Mouse (Mus musculus): ENCODE data around the gene Slc35g3. TPM values are rescaled to one million over a fixed set of nuclear protein-coding genes. Genes with fewer than 3 reads are reported as not detected.

Slc35g3 gene
- total RNA-seq, 2 experiments from 2014 or later: 0.25 TPM; not detected in 1

- DNase-seq (ENCODE audit: low spot score in 2 of 2): no peak
Measured at GRCm38 (mm10) chr11:69787306-69787705, 25.5 kb upstream of the Slc35g3 start.

- no peak for DNase-seq (ENCODE audit: low spot score in 2 of 2)
Measured at GRCm38 (mm10) chr11:69784793-69785272, 23.1 kb upstream of the Slc35g3 start.

- no peak for DNase-seq (ENCODE audit: low spot score in 2 of 2)
Measured at GRCm38 (mm10) chr11:69781828-69782227, 20.1 kb upstream of the Slc35g3 start.

GRCm38 (mm10) chr11:69778985-69779384 is 17.2 kb upstream of the Slc35g3 start:
- no peak for DNase-seq (ENCODE audit: low spot score in 2 of 2)

GRCm38 (mm10) chr11:69778258-69778982 is 16.7 kb upstream of the Slc35g3 start:
- no peak for DNase-seq (ENCODE audit: low spot score in 2 of 2)

GRCm38 (mm10) chr11:69777504-69778257 is 15.9 kb upstream of the Slc35g3 start:
- no peak for DNase-seq (ENCODE audit: low spot score in 2 of 2)

GRCm38 (mm10) chr11:69776488-69776887 is 14.7 kb upstream of the Slc35g3 start:
- DNase-seq (ENCODE audit: low spot score in 2 of 2): no peak

GRCm38 (mm10) chr11:69775716-69776115 is 13.9 kb upstream of the Slc35g3 start:
- no peak for DNase-seq (ENCODE audit: low spot score in 2 of 2)

- DNase-seq (ENCODE audit: low spot score in 2 of 2): no peak
Measured at GRCm38 (mm10) chr11:69774961-69775360, 13.2 kb upstream of the Slc35g3 start.

GRCm38 (mm10) chr11:69767625-69767909 is 5.8 kb upstream of the Slc35g3 start:
- no peak for DNase-seq (ENCODE audit: low spot score in 2 of 2)

GRCm38 (mm10) chr11:69766872-69767624 is 5.3 kb upstream of the Slc35g3 start:
- DNase-seq (ENCODE audit: low spot score in 2 of 2): no peak

- peak; percentile 62 to 71 for DNase-seq (ENCODE audit: low spot score in 2 of 2)
Measured at GRCm38 (mm10) chr11:69766126-69766609, 4.4 kb upstream of the Slc35g3 start.

GRCm38 (mm10) chr11:69765221-69766125 is 3.7 kb upstream of the Slc35g3 start, which contains the start of gene Zbtb4:
TSS of gene Zbtb4 (plus strand) at chr11:69765912.
- peak; percentile 38 to 47 for DNase-seq (ENCODE audit: low spot score in 2 of 2)

- no peak for DNase-seq (ENCODE audit: low spot score in 2 of 2)
Measured at GRCm38 (mm10) chr11:69763551-69763950, 1.8 kb upstream of the Slc35g3 start.

- DNase-seq (ENCODE audit: low spot score in 2 of 2): no peak
Measured at GRCm38 (mm10) chr11:69760901-69761200, 917 bp downstream of the Slc35g3 start.

- no peak for DNase-seq (ENCODE audit: low spot score in 2 of 2)
Measured at GRCm38 (mm10) chr11:69760160-69760900, 1.4 kb downstream of the Slc35g3 start.

- DNase-seq (ENCODE audit: low spot score in 2 of 2): peak; percentile 60 to 83
Measured at GRCm38 (mm10) chr11:69758971-69759721, 2.6 kb downstream of the Slc35g3 start.

- DNase-seq (ENCODE audit: low spot score in 2 of 2): peak; percentile 95 to 97
Measured at GRCm38 (mm10) chr11:69758478-69758970, 3.2 kb downstream of the Slc35g3 start, which contains the start of gene Polr2a. TSS of gene Polr2a (minus strand) at chr11:69758637.

GRCm38 (mm10) chr11:69758090-69758456 is 3.7 kb downstream of the Slc35g3 start:
- DNase-seq (ENCODE audit: low spot score in 2 of 2): peak; percentile 98

Measured in gastrocnemius, postnatal 4 days (tissue).